Mouse (Mus musculus): ENCODE measurements at regions not wholly inside any gene's neighbourhood (a gene's known extent, or its start where the extent isn't known, plus 50 kb on each side); places are given as distances from the start of the nearest gene placed in this dataset.
A peak's percentile ranks its signal among the peaks of the same experiment; 100 is the strongest.

DNA sequence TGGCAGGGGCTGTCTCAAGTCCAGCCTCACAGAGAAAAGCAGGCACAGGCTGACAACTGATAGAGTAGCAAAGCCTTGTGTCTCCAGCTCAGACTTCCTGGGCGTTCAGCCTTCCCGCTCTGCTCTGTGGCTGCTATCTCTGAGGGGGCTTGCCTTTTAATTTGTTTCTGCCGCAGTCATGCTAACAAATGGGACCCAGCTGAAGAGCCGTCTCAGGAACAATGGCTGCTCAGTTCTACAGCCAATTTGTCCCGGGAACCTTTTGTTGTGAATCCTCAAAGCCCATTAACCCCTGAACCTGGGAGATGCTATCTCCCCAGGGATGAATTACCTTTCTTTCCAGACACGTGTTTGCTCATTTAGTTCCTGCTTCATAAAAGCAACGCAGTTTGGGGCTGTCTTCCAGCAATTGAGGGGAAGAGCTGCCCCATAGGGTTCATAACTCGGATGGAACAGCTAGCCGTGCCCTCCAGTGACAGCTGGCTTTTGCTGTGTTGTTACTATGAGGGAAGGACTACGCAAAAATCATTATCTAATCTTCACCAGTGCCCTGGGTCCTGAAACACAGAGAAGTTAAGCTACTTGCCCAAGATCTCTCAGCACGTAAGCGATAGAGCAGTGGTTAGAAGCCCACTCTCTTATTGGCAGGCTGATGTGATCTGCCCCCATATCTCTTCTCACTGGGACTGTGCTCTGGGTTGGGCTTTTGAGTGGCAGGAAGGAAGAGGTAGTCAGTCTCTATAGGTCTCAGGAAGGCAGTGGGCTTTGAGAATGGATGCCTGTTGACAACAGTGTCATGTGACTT lies 240.9 kb downstream of the Rybp start:
- Histone ChIP-seq H3K4me1 (peaks cover 13% of the 10 kb centered on the region), H3K36me3 (no peaks in the 10 kb centered on the region), H3K4me3 (no peak overlapping the region), H3K9me3 (no peaks in the 10 kb centered on the region), H3K27ac (peak overlapping the region; percentile 48; the same call in 1 of the 2 replicates), H3K27me3 (ENCODE audit: insufficient read depth, poor library complexity, severe bottlenecking) (peaks cover 100% of the 10 kb centered on the region)
- DNase-seq (ENCODE audit: low spot score): no peak
- WGBS: 16% methylated on average over 12 of the region's 12 CpGs

DNA sequence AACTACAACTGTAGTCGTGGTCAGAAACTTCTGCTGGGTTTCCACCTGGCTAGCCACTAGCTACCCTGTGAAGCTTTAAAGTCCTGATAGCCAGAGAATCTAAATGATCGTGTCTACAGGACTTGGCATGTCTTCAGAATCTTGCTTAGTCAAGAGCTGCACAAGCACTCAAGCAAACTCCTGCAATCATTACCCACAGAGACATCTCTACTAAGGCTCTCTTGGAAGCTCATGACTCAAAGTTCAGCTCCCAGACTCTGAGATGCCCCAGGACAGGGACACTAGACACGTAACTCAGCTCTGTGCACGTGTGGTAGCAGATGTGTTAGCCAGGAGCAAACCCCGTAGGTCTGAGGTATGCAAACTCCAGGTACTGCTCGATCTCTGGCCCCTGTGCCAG lies 242.2 kb downstream of the Rybp start:
- Histone ChIP-seq H3K27me3 (ENCODE audit: insufficient read depth, poor library complexity, severe bottlenecking) (peaks cover 99% of the 10 kb centered on the region), H3K4me3 (no peak overlapping the region), H3K9me3 (no peaks in the 10 kb centered on the region), H3K36me3 (no peaks in the 10 kb centered on the region), H3K27ac (no peak overlapping the region), H3K4me1 (peaks cover 25% of the 10 kb centered on the region)
- DNase-seq (ENCODE audit: low spot score): no peak
- 80% methylated on average over 6 of the region's 6 CpGs for WGBS

DNA sequence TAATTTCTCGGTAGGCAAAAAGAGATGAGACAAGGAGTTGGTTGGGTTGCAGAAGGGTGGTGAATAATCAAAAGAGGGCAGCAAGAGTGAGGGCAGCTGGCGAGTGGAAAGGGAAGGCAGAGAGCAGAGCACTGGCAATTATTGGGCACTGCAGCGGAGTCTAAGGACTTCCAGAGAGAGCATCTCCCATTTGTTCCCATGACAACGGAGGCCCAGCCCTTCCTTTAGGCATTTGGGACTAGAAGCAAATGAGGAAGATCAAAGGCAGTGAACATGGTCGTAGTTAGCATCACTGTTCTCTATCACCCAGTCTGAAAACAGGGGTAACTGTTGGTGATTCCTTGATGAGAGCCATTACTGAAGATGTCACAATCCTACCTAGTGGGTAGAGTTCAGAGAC lies 246.1 kb downstream of the Rybp start:
- peaks cover 21% of the 10 kb centered on the region for H3K4me1 ChIP-seq
- H3K36me3 ChIP-seq: no peaks in the 10 kb centered on the region
- WGBS: 43% methylated on average over 5 of the region's 5 CpGs
- no peaks in the 10 kb centered on the region for H3K9me3 ChIP-seq
- peak overlapping the region; percentile 31; the same call in 1 of the 2 replicates for H3K27ac ChIP-seq
- peaks cover 94% of the 10 kb centered on the region for H3K27me3 ChIP-seq (ENCODE audit: insufficient read depth, poor library complexity, severe bottlenecking)
- no peak overlapping the region for H3K4me3 ChIP-seq
- DNase-seq (ENCODE audit: low spot score): no peak

DNA sequence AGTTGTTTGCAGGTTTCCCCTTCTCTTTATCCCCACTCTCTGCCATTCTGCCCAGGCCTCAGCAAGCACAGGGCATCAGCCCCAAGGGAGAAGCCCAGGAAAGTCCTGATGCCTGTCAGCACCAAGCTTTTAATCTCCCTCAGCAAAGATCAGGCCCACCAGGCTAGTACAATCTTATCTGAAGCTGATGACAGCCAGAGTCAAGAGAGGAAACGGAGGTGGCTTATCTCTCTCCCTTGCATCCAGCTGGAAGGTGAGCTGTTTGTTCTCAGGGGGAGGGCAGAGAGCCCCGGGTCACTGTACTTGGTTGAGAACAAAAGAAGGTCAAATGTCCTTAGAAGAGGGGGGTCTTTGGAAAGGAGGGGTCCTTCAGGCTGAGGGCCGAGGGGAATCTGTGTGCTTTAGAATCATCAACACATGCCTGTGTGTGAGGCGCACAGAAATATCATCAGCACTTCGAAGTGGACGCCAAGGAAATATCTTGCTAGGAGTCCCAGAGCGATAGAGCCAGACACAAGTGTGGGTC lies 246.8 kb downstream of the Rybp start:
- WGBS: 6% methylated on average over 7 of the region's 7 CpGs
- H3K36me3 ChIP-seq: no peaks in the 10 kb centered on the region
- DNase-seq (ENCODE audit: low spot score): peak; percentile 82
- H3K4me1 ChIP-seq: peaks cover 15% of the 10 kb centered on the region
- H3K4me3 ChIP-seq: no peak overlapping the region; the same call in 1 of the 2 replicates
- H3K27me3 ChIP-seq (ENCODE audit: insufficient read depth, poor library complexity, severe bottlenecking): peaks cover 94% of the 10 kb centered on the region
- H3K27ac ChIP-seq: peak overlapping the region; percentile 31; the same call in 1 of the 2 replicates
- no peaks in the 10 kb centered on the region for H3K9me3 ChIP-seq

DNA sequence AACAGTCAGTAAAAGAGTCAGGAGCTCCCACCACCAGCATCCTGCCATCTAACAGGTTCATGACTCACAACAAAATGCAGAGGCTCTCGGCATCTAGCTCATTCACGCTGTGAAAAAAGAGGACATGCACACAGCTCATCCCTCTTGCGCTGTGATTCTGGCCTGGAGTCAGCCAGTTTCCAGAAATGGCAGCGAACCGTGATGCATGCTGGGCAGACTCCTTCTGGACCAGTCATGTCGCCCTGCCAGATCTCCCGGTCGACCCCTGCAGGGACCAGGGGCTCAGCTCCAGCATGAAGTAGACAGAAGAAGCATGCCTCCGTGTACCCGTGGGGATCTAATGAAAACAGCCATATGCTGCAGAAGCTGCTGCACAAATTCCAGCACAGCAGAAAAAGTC lies 254.6 kb downstream of the Rybp start:
- Histone ChIP-seq H3K27me3 (ENCODE audit: insufficient read depth, poor library complexity, severe bottlenecking) (peaks cover 97% of the 10 kb centered on the region), H3K36me3 (no peaks in the 10 kb centered on the region), H3K27ac (no peak overlapping the region), H3K4me3 (no peak overlapping the region), H3K4me1 (no peaks in the 10 kb centered on the region), H3K9me3 (no peaks in the 10 kb centered on the region)
- DNase-seq (ENCODE audit: low spot score): no peak
- WGBS: 87% methylated on average over 10 of the region's 10 CpGs

DNA sequence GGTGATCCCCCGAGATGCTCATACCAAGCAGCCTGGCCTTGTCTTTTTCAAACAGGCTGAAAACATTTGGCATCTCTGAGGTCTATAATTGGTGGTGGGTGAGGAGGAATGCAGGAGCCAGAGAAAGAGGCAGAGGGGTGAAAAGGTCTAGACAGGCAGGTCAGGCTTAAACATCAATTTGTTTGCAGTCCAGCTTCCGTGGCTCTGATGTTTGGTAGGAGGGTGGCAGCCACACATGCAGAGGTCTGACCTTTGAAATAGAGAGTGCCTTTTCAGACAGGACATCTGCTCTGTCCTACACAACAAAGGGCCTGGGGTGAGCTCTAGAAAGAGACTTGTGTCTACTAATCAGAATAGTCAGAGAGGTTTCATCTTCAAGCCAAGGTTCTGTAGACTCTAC lies 256.8 kb downstream of the Rybp start:
- no peak overlapping the region for H3K27ac ChIP-seq
- peaks cover 97% of the 10 kb centered on the region for H3K27me3 ChIP-seq (ENCODE audit: insufficient read depth, poor library complexity, severe bottlenecking)
- H3K36me3 ChIP-seq: no peaks in the 10 kb centered on the region
- 64% methylated on average over 2 of the region's 2 CpGs for WGBS
- H3K4me1 ChIP-seq: no peaks in the 10 kb centered on the region
- no peaks in the 10 kb centered on the region for H3K9me3 ChIP-seq
- H3K4me3 ChIP-seq: no peak overlapping the region
- no peak for DNase-seq (ENCODE audit: low spot score)

DNA sequence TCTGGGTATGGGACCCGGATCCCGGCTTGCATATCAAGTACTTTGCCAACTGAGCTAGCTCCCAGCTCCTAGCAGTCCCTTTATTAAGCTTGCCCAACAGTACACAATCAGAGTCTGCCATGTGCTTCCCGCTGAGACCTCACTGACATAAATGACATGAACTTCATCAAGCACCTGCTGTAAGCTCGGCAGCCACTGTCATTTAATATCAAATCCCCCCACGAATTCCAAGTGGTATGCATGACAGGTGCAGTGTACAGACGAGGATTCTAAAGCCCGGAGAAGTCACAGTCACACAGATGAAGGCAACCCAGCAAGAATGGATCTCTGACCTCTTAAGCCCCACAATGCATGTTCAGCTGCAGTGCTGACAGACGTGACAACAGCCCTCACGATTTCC lies 257.3 kb downstream of the Rybp start:
- Histone ChIP-seq H3K27ac (no peak overlapping the region), H3K36me3 (no peaks in the 10 kb centered on the region), H3K4me3 (no peak overlapping the region), H3K27me3 (ENCODE audit: insufficient read depth, poor library complexity, severe bottlenecking) (peaks cover 97% of the 10 kb centered on the region), H3K4me1 (no peaks in the 10 kb centered on the region), H3K9me3 (no peaks in the 10 kb centered on the region)
- WGBS: 68% methylated on average over 9 of the region's 9 CpGs
- no peak for DNase-seq (ENCODE audit: low spot score)

DNA sequence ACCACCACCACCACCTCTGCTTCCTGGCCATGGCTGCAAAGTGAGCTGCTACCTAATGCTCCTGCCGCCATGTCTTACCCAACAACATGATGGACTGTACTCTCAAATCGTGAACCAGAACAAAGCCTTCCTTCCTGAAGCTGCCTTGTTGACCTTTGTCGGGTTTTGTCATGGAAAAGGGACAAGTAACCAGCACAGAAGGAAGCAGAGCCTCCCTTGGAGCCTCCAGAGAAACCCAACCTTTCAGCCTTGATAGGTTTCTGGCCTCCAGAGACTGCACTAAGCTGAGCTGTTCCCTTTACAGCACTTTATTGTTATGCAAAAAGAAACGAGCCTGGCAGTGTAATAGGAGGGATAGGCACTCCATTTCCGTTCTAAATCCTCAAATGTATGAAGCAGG lies 259.8 kb downstream of the Rybp start:
- DNase-seq (ENCODE audit: low spot score): no peak
- no peaks in the 10 kb centered on the region for H3K36me3 ChIP-seq
- no peaks in the 10 kb centered on the region for H3K9me3 ChIP-seq
- H3K27me3 ChIP-seq (ENCODE audit: insufficient read depth, poor library complexity, severe bottlenecking): peaks cover 88% of the 10 kb centered on the region
- no peaks in the 10 kb centered on the region for H3K4me1 ChIP-seq
- 55% methylated on average over 5 of the region's 5 CpGs for WGBS
- H3K27ac ChIP-seq: no peak overlapping the region
- no peak overlapping the region for H3K4me3 ChIP-seq

DNA sequence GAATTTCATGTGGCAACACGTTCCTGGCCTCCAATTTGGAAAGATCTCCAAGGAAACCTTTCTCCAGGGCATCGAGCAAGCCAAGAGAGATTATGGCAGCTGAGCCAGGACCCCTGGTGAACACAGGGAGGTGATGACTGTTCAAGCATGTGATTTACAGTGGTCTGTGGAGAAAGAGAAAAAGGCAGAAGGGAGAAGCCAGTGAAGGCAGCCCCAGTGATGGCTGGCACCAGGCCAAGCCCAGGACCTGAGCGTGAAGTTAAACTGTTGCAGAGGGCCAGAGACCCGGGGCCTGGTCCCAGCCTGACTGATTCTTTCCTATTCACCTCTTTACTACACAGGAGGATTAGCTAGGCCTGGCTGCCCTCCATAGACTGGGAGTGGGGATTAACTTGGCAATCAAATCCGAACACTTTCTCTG lies 261.7 kb downstream of the Rybp start:
- Histone ChIP-seq H3K27me3 (ENCODE audit: insufficient read depth, poor library complexity, severe bottlenecking) (peaks cover 86% of the 10 kb centered on the region), H3K4me3 (no peak overlapping the region), H3K27ac (no peak overlapping the region), H3K9me3 (no peaks in the 10 kb centered on the region), H3K4me1 (no peaks in the 10 kb centered on the region), H3K36me3 (no peaks in the 10 kb centered on the region)
- no peak for DNase-seq (ENCODE audit: low spot score)
- 68% methylated on average over 5 of the region's 5 CpGs for WGBS

DNA sequence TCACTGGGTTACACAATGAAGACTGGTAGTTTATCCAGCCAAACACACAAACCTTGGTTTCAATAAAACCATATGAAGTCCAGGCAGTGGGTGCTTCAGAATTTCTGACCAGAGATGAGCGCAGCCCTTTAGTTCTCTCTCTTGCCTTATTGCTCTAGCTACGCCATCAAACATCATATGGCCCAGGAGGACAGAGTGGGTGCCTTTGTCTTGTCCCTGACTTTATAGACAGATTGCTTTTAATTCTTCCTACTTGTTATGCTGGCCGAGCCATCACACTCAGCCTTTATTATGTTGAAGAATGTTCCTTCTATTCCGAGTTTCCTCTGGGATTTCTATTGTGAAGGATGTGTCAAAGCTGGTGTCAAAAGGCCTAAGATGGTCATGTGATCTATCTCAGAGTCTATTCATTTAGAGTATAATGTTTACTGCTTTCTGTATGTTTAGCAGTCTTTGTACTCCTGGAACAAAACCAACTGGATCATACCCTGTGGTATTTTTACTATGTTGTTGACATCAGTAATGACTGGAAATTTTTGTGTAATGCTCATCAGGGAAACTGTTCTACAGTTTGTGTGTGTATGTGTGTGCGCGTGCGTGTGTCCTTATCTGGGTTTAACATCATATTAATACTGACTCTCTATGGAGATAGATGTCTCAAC lies 263.7 kb downstream of the Rybp start:
- no peak overlapping the region for H3K27ac ChIP-seq
- no peaks in the 10 kb centered on the region for H3K4me1 ChIP-seq
- H3K27me3 ChIP-seq (ENCODE audit: insufficient read depth, poor library complexity, severe bottlenecking): peaks cover 85% of the 10 kb centered on the region
- H3K36me3 ChIP-seq: no peaks in the 10 kb centered on the region
- no peak overlapping the region for H3K4me3 ChIP-seq
- no peak for DNase-seq (ENCODE audit: low spot score)
- no peaks in the 10 kb centered on the region for H3K9me3 ChIP-seq
- 83% methylated on average over 7 of the region's 7 CpGs for WGBS

DNA sequence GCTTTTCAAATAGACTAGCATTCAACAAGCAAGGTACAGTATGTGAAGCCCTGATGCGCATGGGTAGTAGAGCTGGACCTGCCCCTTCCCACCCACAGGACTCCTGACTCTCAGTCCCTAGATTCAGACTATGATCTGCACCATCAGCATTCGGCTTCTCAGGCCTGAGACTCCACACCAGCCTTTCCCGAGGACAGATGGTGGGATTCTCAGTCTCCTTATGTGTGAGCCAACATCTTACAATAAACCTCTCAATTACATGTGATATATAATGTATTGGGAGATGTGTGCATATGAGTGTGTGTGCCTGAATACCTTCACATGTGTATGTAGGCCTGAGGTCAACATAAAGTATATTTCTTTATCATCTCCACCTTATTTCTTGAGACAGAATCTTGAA lies 268.3 kb downstream of the Rybp start:
- Histone ChIP-seq H3K27me3 (ENCODE audit: insufficient read depth, poor library complexity, severe bottlenecking) (peaks cover 83% of the 10 kb centered on the region), H3K4me1 (peaks cover 6% of the 10 kb centered on the region), H3K4me3 (no peak overlapping the region), H3K9me3 (no peaks in the 10 kb centered on the region), H3K27ac (no peak overlapping the region), H3K36me3 (no peaks in the 10 kb centered on the region)
- 71% methylated on average over 3 of the region's 3 CpGs for WGBS
- no peak for DNase-seq (ENCODE audit: low spot score)

DNA sequence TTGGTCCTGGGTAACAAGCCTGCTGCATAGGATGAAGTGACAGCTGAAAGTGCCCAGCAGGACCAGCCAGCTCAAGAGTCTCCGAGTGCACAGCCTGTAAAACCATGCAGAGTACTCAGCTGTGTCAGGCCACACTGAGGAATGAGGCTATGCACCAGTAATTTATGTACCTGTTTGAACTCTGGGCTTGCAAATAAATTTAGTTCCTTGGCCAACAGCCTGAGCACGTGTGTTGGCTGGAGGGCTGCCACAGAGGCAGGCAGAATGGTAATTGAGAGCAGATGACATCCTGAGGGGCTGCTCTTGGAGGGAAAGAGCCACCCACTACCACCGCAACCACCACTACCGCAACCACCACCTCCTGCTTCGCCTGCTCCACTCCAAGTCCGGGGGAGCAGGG lies 273.3 kb downstream of the Rybp start:
- peaks cover 28% of the 10 kb centered on the region for H3K4me1 ChIP-seq
- peak overlapping the region; percentile 52 for H3K27ac ChIP-seq
- no peaks in the 10 kb centered on the region for H3K9me3 ChIP-seq
- no peaks in the 10 kb centered on the region for H3K36me3 ChIP-seq
- WGBS: 42% methylated on average over 6 of the region's 6 CpGs
- no peak for DNase-seq (ENCODE audit: low spot score)
- peaks cover 83% of the 10 kb centered on the region for H3K27me3 ChIP-seq (ENCODE audit: insufficient read depth, poor library complexity, severe bottlenecking)
- H3K4me3 ChIP-seq: no peak overlapping the region

DNA sequence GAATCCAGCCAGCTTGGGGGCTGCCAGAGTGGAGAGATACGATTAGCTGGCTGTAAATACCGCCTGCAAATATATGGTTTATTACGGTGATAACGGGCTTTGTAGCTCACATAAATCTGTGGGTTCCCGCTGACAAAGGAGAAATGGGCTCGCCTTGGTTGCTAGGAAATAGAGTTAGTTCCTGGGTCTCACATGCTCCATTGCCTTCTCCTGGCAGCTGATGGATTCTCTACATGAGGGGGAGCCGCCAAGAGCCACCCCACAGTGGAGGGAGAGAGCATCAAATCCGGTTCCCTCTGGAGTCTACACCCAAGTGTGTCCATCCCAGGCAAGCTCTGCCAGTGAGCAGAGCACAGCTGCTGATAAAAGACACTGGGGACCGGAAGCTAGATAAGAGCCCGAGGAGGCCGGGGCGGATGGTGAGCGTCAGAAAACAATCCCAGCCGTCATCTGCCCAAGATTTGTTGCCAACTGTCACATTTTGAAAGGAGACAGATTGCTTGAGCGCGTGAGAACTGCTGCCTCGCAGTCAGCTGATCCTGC lies 275.7 kb downstream of the Rybp start:
- Histone ChIP-seq H3K27me3 (ENCODE audit: insufficient read depth, poor library complexity, severe bottlenecking) (peaks cover 82% of the 10 kb centered on the region), H3K4me3 (peak overlapping the region; percentile 25; the same call in 1 of the 2 replicates), H3K36me3 (no peaks in the 10 kb centered on the region), H3K9me3 (no peaks in the 10 kb centered on the region), H3K27ac (peak overlapping the region; percentile 42; the same call in 1 of the 2 replicates), H3K4me1 (peaks cover 28% of the 10 kb centered on the region)
- 15% methylated on average over 17 of the region's 17 CpGs for WGBS
- DNase-seq (ENCODE audit: low spot score): peak; percentile 91

All from heart, embryonic 10.5 days (tissue).